Mouse (Mus musculus) layer of hippocampus, adult 2 months (tissue): Measurements from ENCODE around the gene Ranbp2. TPM values are rescaled to one million over a fixed set of nuclear protein-coding genes. Genes with fewer than 3 reads are reported as not detected.

Source experiments
- DNase-seq, 2 experiments: peaks; one replicate each; pipeline ENCODE4 v3.0.0; 2022; ENCODE audit warnings: low spot score in 2 of 2
- H3K27ac ChIP-seq: fragments of 200-600 bp; 2 replicates; pipeline ENCODE4 v1.8.1; 2022
- H3K4me3 ChIP-seq: fragments of 200-600 bp; 2 replicates; pipeline ENCODE4 v1.8.1; 2022; ENCODE audit warnings: mild to moderate bottlenecking
- CTCF ChIP-seq: fragments of 200-600 bp; conservative IDR thresholded peaks from 2 replicates; pipeline ENCODE4 v1.8.1; 2022; ENCODE audit warnings: antibody characterized with exemption, mild to moderate bottlenecking, moderate library complexity
- total RNA-seq, 2 experiments: library from RNA; stranded (reverse); gene quantifications; 2 replicates each; pipeline ENCODE4 v1.2.3; 2021

Ranbp2 gene
- total RNA-seq, 2 experiments from 2014 or later = 78.2 to 81.5 TPM

- no peak for DNase-seq
- Histone ChIP-seq H3K4me3 (peak overlapping the region; percentile 95), H3K27ac (peak overlapping the region; percentile 99)
- no peak for TF ChIP-seq CTCF
Observed at GRCm38 (mm10) chr10:58447280-58447781, 611 bp downstream of the Ranbp2 start.

DNA sequence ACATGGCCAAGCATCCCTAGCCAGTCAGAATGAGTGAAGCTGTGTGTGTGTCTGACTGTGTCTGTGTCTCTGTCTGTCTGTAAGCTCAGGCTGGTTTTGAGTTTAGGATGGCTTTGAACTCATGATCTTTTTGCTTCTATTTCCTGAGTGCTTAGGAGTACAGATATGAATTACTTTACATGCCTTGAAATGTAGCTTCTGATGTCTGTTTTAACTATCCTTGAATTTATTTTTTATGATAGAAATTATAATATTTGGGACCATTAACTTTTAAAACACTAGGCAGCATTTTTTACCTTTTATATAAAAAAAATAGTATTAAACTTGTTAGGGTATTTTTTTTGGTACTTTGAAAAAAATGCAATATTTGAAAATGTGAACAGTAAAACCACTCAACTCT lies 4.9 kb downstream of the Ranbp2 start:
- Histone ChIP-seq H3K27ac (no peak overlapping the region), H3K4me3 (no peak overlapping the region)
- DNase-seq = no peak
- no peak for TF ChIP-seq CTCF

- Histone ChIP-seq H3K4me3 (no peak overlapping the region), H3K27ac (no peak overlapping the region)
- DNase-seq = no peak
- TF ChIP-seq CTCF = no peak
Observed at GRCm38 (mm10) chr10:58452185-58452584, 5.5 kb downstream of the Ranbp2 start.

- no peak for TF ChIP-seq CTCF
- H3K4me3 ChIP-seq = no peak overlapping the region
- no peak overlapping the region for H3K27ac ChIP-seq
- DNase-seq = no peak
Observed at GRCm38 (mm10) chr10:58459896-58460295, 13.2 kb downstream of the Ranbp2 start.

- no peak for TF ChIP-seq CTCF
- DNase-seq = peak in 1 of 2 experiments; percentile 80
- Histone ChIP-seq H3K27ac (peak overlapping the region; percentile 84), H3K4me3 (no peak overlapping the region)
Observed at GRCm38 (mm10) chr10:58477086-58477755, 30.5 kb downstream of the Ranbp2 start.

DNA sequence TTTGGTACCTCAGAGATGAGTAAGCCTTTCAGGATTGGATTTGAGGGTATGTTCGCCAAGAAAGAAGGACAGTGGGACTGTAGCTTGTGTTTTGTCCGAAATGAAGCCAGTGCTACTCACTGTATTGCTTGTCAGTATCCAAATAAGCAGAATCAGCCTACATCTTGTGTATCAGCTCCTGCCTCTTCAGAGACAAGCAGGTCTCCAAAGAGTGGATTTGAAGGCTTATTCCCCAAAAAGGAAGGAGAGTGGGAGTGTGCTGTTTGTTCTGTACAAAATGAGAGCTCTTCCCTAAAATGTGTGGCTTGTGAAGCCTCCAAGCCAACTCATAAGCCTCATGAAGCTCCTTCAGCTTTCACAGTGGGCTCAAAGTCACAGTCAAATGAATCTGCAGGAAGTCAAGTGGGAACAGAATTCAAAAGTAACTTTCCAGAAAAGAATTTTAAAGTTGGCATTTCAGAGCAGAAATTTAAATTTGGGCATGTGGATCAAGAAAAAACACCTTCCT lies 31.4 kb downstream of the Ranbp2 start:
- TF ChIP-seq CTCF = no peak
- Histone ChIP-seq H3K4me3 (no peak overlapping the region), H3K27ac (peak overlapping the region; percentile 84)
- DNase-seq = no peak

DNA sequence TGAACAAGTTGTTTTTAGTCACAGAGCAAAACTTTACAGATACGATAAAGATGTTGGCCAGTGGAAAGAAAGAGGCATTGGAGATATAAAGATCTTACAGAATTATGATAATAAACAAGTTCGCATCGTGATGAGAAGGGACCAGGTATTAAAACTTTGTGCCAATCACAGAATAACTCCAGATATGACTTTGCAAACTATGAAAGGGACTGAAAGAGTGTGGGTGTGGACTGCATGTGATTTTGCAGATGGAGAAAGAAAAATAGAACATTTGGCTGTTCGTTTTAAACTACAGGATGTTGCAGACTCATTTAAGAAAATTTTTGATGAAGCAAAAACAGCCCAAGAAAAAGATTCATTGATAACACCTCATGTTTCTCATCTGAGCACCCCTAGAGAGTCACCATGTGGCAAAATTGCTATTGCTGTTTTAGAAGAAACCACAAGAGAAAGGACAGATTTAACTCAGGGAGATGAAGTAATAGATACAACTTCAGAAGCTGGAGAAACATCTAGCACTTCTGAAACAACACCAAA lies 33.3 kb downstream of the Ranbp2 start:
- no peak overlapping the region for H3K4me3 ChIP-seq
- TF ChIP-seq CTCF = no peak
- H3K27ac ChIP-seq = peak overlapping the region; percentile 84
- DNase-seq = peak in 1 of 2 experiments; percentile 13

DNA sequence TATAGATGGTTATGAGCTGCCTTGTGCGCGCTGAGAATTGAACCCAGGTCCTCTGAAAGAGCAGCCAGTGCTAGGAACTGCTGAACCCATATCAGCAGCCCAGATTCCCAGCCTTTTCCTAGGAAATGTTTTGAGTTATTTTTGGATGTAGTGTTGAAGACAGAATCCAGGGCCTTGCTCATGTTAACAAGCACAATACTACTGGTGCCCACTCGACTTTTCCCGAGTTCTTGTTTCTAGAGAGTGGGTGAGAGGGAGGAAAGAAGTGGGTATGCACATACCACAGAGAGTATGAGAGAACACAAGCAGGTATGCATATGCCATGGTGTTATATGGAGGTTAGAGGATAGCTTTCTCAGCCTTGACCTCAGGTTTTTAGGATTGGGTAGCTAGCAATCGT lies 44.3 kb downstream of the Ranbp2 start:
- Histone ChIP-seq H3K4me3 (no peak overlapping the region), H3K27ac (0 out of 2 replicates have a peak overlapping the region, but pooled peaks have one; percentile 1)
- DNase-seq = no peak
- TF ChIP-seq CTCF = no peak

DNA sequence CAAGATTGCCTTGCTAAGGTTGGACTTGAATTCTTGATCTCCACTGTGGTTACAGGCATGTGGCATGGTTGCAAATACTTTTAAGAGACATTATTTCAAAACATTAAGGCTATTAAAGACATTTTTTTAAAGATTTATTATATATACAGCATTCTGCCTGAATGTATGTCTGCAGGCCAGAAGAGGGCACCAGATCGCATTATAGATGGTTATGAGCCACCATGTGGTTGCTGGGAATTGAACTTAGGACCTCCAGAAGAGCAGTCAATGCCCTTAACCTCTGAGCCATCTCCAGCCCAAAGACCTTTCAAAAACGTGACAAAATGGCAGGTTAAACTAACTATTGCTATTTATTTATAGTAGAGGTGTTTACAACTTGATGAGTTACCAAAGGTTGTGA lies 48.9 kb downstream of the Ranbp2 start:
- no peak overlapping the region for H3K27ac ChIP-seq
- TF ChIP-seq CTCF = peak; percentile 60
- no peak overlapping the region for H3K4me3 ChIP-seq
- no peak for DNase-seq

GRCm38 (mm10) chr10:58496732-58497131 lies 50.0 kb downstream of the Ranbp2 start:
- no peak for DNase-seq
- Histone ChIP-seq H3K4me3 (no peak overlapping the region), H3K27ac (peak overlapping the region; percentile 93)
- TF ChIP-seq CTCF = no peak

DNA sequence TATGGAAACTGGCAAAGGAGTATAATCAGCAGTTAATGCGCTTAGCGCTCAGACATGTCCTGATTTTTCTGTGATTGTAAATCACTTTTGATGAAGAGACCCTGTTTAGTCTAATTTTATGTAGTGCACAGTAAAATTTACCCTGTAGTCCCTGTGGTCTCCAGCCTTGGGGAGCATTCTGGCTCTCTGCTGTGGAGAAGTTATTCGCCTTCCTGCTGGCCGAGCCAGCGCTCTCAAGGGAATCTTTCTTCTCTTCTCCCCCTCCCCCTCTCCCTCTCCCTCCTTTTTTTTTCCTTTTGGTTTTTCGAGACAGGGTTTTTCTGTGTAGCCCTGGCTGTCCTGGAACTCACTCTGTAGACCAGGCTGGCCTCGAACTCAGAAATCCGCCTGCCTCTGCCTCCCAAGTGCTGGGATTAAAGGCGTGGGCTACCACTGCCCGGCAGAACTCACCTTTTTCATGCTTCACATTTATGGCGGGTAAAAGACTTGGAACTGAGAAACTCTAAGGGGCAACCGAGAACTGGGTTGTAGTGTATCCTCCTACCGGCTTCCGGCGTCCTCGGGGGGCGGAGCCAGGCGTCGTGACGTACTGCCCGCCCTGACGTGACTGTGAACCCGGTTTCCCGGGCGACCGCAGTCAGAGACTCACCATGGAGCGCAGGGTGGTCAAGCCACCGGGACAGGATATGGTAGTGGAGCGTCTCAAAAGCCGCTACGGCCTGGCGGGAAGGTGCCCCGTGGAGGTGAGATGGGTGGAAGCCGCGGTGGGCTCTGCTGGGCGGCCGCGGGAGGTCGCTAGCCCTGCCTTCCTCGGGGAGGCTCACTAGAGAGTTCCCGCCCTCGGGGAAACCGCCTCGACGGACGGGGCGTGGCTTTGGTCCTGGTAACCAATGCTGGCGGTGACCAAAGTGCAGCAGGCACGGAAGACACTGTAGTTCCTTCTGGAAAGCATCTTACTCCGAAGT lies 50.9 kb downstream of the Ranbp2 start, which contains the start of gene Ccdc138:
Ccdc138 (plus strand) TSS at position 629 of the 965 bp plus-strand sequence.
- TF ChIP-seq CTCF = peak; percentile 64
- peak; percentile 92 to 94 for DNase-seq
- H3K4me3 ChIP-seq = peak within 1 kb of the TSS; percentile 60
- peak within 1 kb of the TSS; percentile 93 for H3K27ac ChIP-seq

GRCm38 (mm10) chr10:58498516-58498915 lies 51.8 kb downstream of the Ranbp2 start:
- peak overlapping the region; percentile 60 for H3K4me3 ChIP-seq
- no peak for TF ChIP-seq CTCF
- no peak for DNase-seq

GRCm38 (mm10) chr10:58529358-58529757 lies 82.6 kb downstream of the Ranbp2 start:
- Histone ChIP-seq H3K27ac (no peak overlapping the region), H3K4me3 (no peak overlapping the region)
- TF ChIP-seq CTCF = no peak
- no peak for DNase-seq

More at GRCm38 (mm10) chr10:58498516-58498915, 51.8 kb downstream of the Ranbp2 start:
- peak overlapping the region; percentile 93 for H3K27ac ChIP-seq
